Mouse (Mus musculus): ENCODE results near the gene Ajap1. TPM values are rescaled to one million over a fixed set of nuclear protein-coding genes. Genes with fewer than 3 reads are reported as not detected.

The Ajap1 gene
- total RNA-seq, 1 experiment, result 0.27 TPM

- TF ChIP-seq ZNF384 (IDR thresholded peaks at IDR 0.05; ENCODE audit: low read depth, low read length), result no peak
- no peak for TF ChIP-seq ZC3H11A (IDR thresholded peaks at IDR 0.05; ENCODE audit: borderline replicate concordance, low read depth, low read length)
- no peak for TF ChIP-seq MAFK (IDR thresholded peaks at IDR 0.05; ENCODE audit: insufficient read depth, low read depth, low read length)
- DNase-seq (ENCODE audit: low read depth, low spot score), result no peak
- in situ Hi-C loops (cut with MboI; ENCODE audit: low sequenced_read_pairs in 2 of 2, unreplicated experiment in 2 of 2), result no loop called here
- Histone ChIP-seq H3K36me3 (ENCODE audit: control insufficient read depth, insufficient read depth, low read length, poor library complexity, severe bottlenecking) (no peaks in the 10 kb centered on the region), H3K4me3 (ENCODE audit: insufficient read depth in 1 of 2, low read depth in 1 of 2, low read length in 2 of 2, poor library complexity in 1 of 2, severe bottlenecking in 1 of 2) (peak overlapping the region; percentile 57 to 62), H3K9ac (ENCODE audit: insufficient read depth, low read depth, low read length, poor library complexity, severe bottlenecking) (peak overlapping the region; percentile 26), H3K9me3 (ENCODE audit: control insufficient read depth, insufficient read depth, low read depth, low read length) (no peaks in the 10 kb centered on the region), H3K27ac (ENCODE audit: insufficient read depth, low read depth, low read length, poor library complexity, severe bottlenecking) (no peak overlapping the region), H3K4me1 (ENCODE audit: control insufficient read depth in 2 of 2, insufficient read depth in 2 of 2, low read length in 2 of 2, poor library complexity in 1 of 2) (peaks cover 0 to 2% of the 10 kb centered on the region in 2 experiments; a peak in 1 of 4 replicates)
Measured at GRCm38 (mm10) chr4:153481361-153482234, 1.0 kb downstream of the Ajap1 start.

GRCm38 (mm10) chr4:153480551-153481262 lies 1.9 kb downstream of the Ajap1 start:
- TF ChIP-seq MAFK (IDR thresholded peaks at IDR 0.05; ENCODE audit: insufficient read depth, low read depth, low read length) (no peak), ZC3H11A (IDR thresholded peaks at IDR 0.05; ENCODE audit: borderline replicate concordance, low read depth, low read length) (peak; percentile 91), HCFC1 (IDR thresholded peaks at IDR 0.05; ENCODE audit: borderline replicate concordance, insufficient read depth, low read length) (no peak)
- H3K4me3 ChIP-seq (ENCODE audit: insufficient read depth in 1 of 2, low read depth in 1 of 2, low read length in 2 of 2, poor library complexity in 1 of 2, severe bottlenecking in 1 of 2), result peak overlapping the region; percentile 57 to 62; a peak in 3 of 4 replicates
- no peak overlapping the region for H3K27ac ChIP-seq (ENCODE audit: insufficient read depth, low read depth, low read length, poor library complexity, severe bottlenecking)
- in situ Hi-C loops (cut with MboI; ENCODE audit: low sequenced_read_pairs in 2 of 2, unreplicated experiment in 2 of 2), result no loop called here
- H3K4me1 ChIP-seq (ENCODE audit: control insufficient read depth in 2 of 2, insufficient read depth in 2 of 2, low read length in 2 of 2, poor library complexity in 1 of 2), result peaks cover 0 to 2% of the 10 kb centered on the region in 2 experiments; a peak in 1 of 4 replicates
- DNase-seq (ENCODE audit: low read depth, low spot score), result peak; percentile 42
- H3K9ac ChIP-seq (ENCODE audit: insufficient read depth, low read depth, low read length, poor library complexity, severe bottlenecking), result no peak overlapping the region
- no peaks in the 10 kb centered on the region for H3K36me3 ChIP-seq (ENCODE audit: control insufficient read depth, insufficient read depth, low read length, poor library complexity, severe bottlenecking)
- no peaks in the 10 kb centered on the region for H3K9me3 ChIP-seq (ENCODE audit: control insufficient read depth, insufficient read depth, low read depth, low read length)

GRCm38 (mm10) chr4:153479144-153479543 lies 3.5 kb downstream of the Ajap1 start:
- TF ChIP-seq HCFC1 (IDR thresholded peaks at IDR 0.05; ENCODE audit: borderline replicate concordance, insufficient read depth, low read length), result no peak
- no peak for TF ChIP-seq MAFK (IDR thresholded peaks at IDR 0.05; ENCODE audit: insufficient read depth, low read depth, low read length)
- no peak for TF ChIP-seq ZNF384 (IDR thresholded peaks at IDR 0.05; ENCODE audit: low read depth, low read length)
- no peak for TF ChIP-seq CHD2 (IDR thresholded peaks at IDR 0.05; ENCODE audit: low read depth, low read length)
- no peak for TF ChIP-seq ZC3H11A (IDR thresholded peaks at IDR 0.05; ENCODE audit: borderline replicate concordance, low read depth, low read length)
- Histone ChIP-seq H3K36me3 (ENCODE audit: control insufficient read depth, insufficient read depth, low read length, poor library complexity, severe bottlenecking) (no peaks in the 10 kb centered on the region), H3K9me3 (ENCODE audit: control insufficient read depth, insufficient read depth, low read depth, low read length) (no peaks in the 10 kb centered on the region), H3K9ac (ENCODE audit: insufficient read depth, low read depth, low read length, poor library complexity, severe bottlenecking) (no peak overlapping the region), H3K4me1 (ENCODE audit: control insufficient read depth in 2 of 2, insufficient read depth in 2 of 2, low read length in 2 of 2, poor library complexity in 1 of 2) (peaks cover 0 to 2% of the 10 kb centered on the region in 2 experiments; a peak in 1 of 4 replicates), H3K27ac (ENCODE audit: insufficient read depth, low read depth, low read length, poor library complexity, severe bottlenecking) (no peak overlapping the region), H3K4me3 (ENCODE audit: insufficient read depth in 1 of 2, low read depth in 1 of 2, low read length in 2 of 2, poor library complexity in 1 of 2, severe bottlenecking in 1 of 2) (no peak overlapping the region)
- DNase-seq (ENCODE audit: low read depth, low spot score), result no peak
- in situ Hi-C loops (cut with MboI; ENCODE audit: low sequenced_read_pairs in 2 of 2, unreplicated experiment in 2 of 2), result loop anchor here in 1 of 2 experiments (10.0 kb wide), 1 partner anchor 304 kb away; no protein-coding TSS in a partner anchor

GRCm38 (mm10) chr4:153473480-153474252 lies 8.9 kb downstream of the Ajap1 start:
- H3K36me3 ChIP-seq (ENCODE audit: control insufficient read depth, insufficient read depth, low read length, poor library complexity, severe bottlenecking), result no peaks in the 10 kb centered on the region
- no peak overlapping the region for H3K27ac ChIP-seq (ENCODE audit: insufficient read depth, low read depth, low read length, poor library complexity, severe bottlenecking)
- no peak overlapping the region for H3K4me3 ChIP-seq (ENCODE audit: insufficient read depth in 1 of 2, low read depth in 1 of 2, low read length in 2 of 2, poor library complexity in 1 of 2, severe bottlenecking in 1 of 2)
- in situ Hi-C loops (cut with MboI; ENCODE audit: low sequenced_read_pairs in 2 of 2, unreplicated experiment in 2 of 2), result loop anchor here in 1 of 2 experiments (10.0 kb wide), 1 partner anchor 299 kb away; no protein-coding TSS in a partner anchor
- H3K4me1 ChIP-seq (ENCODE audit: control insufficient read depth in 2 of 2, insufficient read depth in 2 of 2, low read length in 2 of 2, poor library complexity in 1 of 2), result 0 out of 4 replicates have a peak, but pooled peaks cover 0 to 3% of the 10 kb centered on the region in 2 experiments
- no peaks in the 10 kb centered on the region for H3K9me3 ChIP-seq (ENCODE audit: control insufficient read depth, insufficient read depth, low read depth, low read length)
- no peak for TF ChIP-seq MAFK (IDR thresholded peaks at IDR 0.05; ENCODE audit: insufficient read depth, low read depth, low read length)
- TF ChIP-seq ZC3H11A (IDR thresholded peaks at IDR 0.05; ENCODE audit: borderline replicate concordance, low read depth, low read length), result peak; percentile 16; the same call in 1 of the 2 replicates
- no peak for TF ChIP-seq CHD2 (IDR thresholded peaks at IDR 0.05; ENCODE audit: low read depth, low read length)
- no peak for DNase-seq (ENCODE audit: low read depth, low spot score)
- no peak overlapping the region for H3K9ac ChIP-seq (ENCODE audit: insufficient read depth, low read depth, low read length, poor library complexity, severe bottlenecking)
